Mouse (Mus musculus): Measurements from ENCODE around the gene Lmo2. TPM values are rescaled to one million over a fixed set of nuclear protein-coding genes. Genes with fewer than 3 reads are reported as not detected.

Lmo2 gene
- polyA plus RNA-seq, 1 experiment from 2014 or later = 30.2 TPM

- no peak for DNase-seq (ENCODE audit: low spot score)
- no peak for ATAC-seq
- Histone ChIP-seq H3K9ac (ENCODE audit: low read length) (no peak overlapping the region), H3K4me1 (ENCODE audit: control insufficient read depth, insufficient read depth, low read length) (peaks cover 2% of the 10 kb centered on the region; the same call in 1 of the 2 replicates), H3K4me2 (ENCODE audit: low read length) (no peak overlapping the region), H3K27me3 (replicated peaks; ENCODE audit: control insufficient read depth, insufficient read depth, low read length) (no peaks in the 10 kb centered on the region), H3K36me3 (ENCODE audit: control insufficient read depth, insufficient read depth, low read length) (no peaks in the 10 kb centered on the region), H3K4me3 (ENCODE audit: low read depth, low read length) (no peak overlapping the region), H3K9me3 (replicated peaks; ENCODE audit: control insufficient read depth, low read length) (no peaks in the 10 kb centered on the region), H3K27ac (ENCODE audit: low read depth, low read length) (no peak overlapping the region)
- WGBS = 38% methylated on average over 10 of the region's 10 CpGs
Measured at GRCm38 (mm10) chr2:103935691-103936435, 21.9 kb upstream of the Lmo2 start.

GRCm38 (mm10) chr2:103936666-103937065 lies 21.1 kb upstream of the Lmo2 start:
- no peaks in the 10 kb centered on the region for H3K9me3 ChIP-seq (replicated peaks; ENCODE audit: control insufficient read depth, low read length)
- no peak for ATAC-seq
- 86% methylated on average over 2 of the region's 2 CpGs for WGBS

GRCm38 (mm10) chr2:103937670-103938069 lies 20.1 kb upstream of the Lmo2 start:
- Histone ChIP-seq H3K27ac (ENCODE audit: low read depth, low read length) (no peak overlapping the region), H3K27me3 (replicated peaks; ENCODE audit: control insufficient read depth, insufficient read depth, low read length) (no peaks in the 10 kb centered on the region), H3K36me3 (ENCODE audit: control insufficient read depth, insufficient read depth, low read length) (no peaks in the 10 kb centered on the region), H3K4me2 (ENCODE audit: low read length) (no peak overlapping the region), H3K9ac (ENCODE audit: low read length) (no peak overlapping the region), H3K4me3 (ENCODE audit: low read depth, low read length) (no peak overlapping the region), H3K9me3 (replicated peaks; ENCODE audit: control insufficient read depth, low read length) (no peaks in the 10 kb centered on the region), H3K4me1 (ENCODE audit: control insufficient read depth, insufficient read depth, low read length) (no peaks in the 10 kb centered on the region)
- no peak for ATAC-seq
- 86% methylated on average over 2 of the region's 2 CpGs for WGBS
- no peak for DNase-seq (ENCODE audit: low spot score)

More at GRCm38 (mm10) chr2:103936666-103937065, 21.1 kb upstream of the Lmo2 start:
- Histone ChIP-seq H3K4me3 (ENCODE audit: low read depth, low read length) (no peak overlapping the region), H3K9ac (ENCODE audit: low read length) (no peak overlapping the region), H3K27me3 (replicated peaks; ENCODE audit: control insufficient read depth, insufficient read depth, low read length) (no peaks in the 10 kb centered on the region), H3K27ac (ENCODE audit: low read depth, low read length) (no peak overlapping the region), H3K4me2 (ENCODE audit: low read length) (no peak overlapping the region), H3K36me3 (ENCODE audit: control insufficient read depth, insufficient read depth, low read length) (no peaks in the 10 kb centered on the region), H3K4me1 (ENCODE audit: control insufficient read depth, insufficient read depth, low read length) (no peaks in the 10 kb centered on the region)
- DNase-seq (ENCODE audit: low spot score) = no peak

GRCm38 (mm10) chr2:103938573-103938972 lies 19.2 kb upstream of the Lmo2 start:
- 70% methylated on average over 1 of the region's 1 CpGs for WGBS
- DNase-seq (ENCODE audit: low spot score) (no peak), ATAC-seq (no peak)
- no peaks in the 10 kb centered on the region for H3K27me3 ChIP-seq (replicated peaks; ENCODE audit: control insufficient read depth, insufficient read depth, low read length)
- no peak overlapping the region for H3K9ac ChIP-seq (ENCODE audit: low read length)
- H3K9me3 ChIP-seq (replicated peaks; ENCODE audit: control insufficient read depth, low read length) = no peaks in the 10 kb centered on the region
- H3K27ac ChIP-seq (ENCODE audit: low read depth, low read length) = no peak overlapping the region
- H3K4me3 ChIP-seq (ENCODE audit: low read depth, low read length) = no peak overlapping the region
- H3K4me1 ChIP-seq (ENCODE audit: control insufficient read depth, insufficient read depth, low read length) = no peaks in the 10 kb centered on the region
- no peaks in the 10 kb centered on the region for H3K36me3 ChIP-seq (ENCODE audit: control insufficient read depth, insufficient read depth, low read length)
- no peak overlapping the region for H3K4me2 ChIP-seq (ENCODE audit: low read length)

- ATAC-seq = no peak
- Histone ChIP-seq H3K9me3 (replicated peaks; ENCODE audit: control insufficient read depth, low read length) (no peaks in the 10 kb centered on the region), H3K4me1 (ENCODE audit: control insufficient read depth, insufficient read depth, low read length) (no peaks in the 10 kb centered on the region), H3K27me3 (replicated peaks; ENCODE audit: control insufficient read depth, insufficient read depth, low read length) (no peaks in the 10 kb centered on the region), H3K4me3 (ENCODE audit: low read depth, low read length) (no peak overlapping the region), H3K9ac (ENCODE audit: low read length) (no peak overlapping the region), H3K36me3 (ENCODE audit: control insufficient read depth, insufficient read depth, low read length) (no peaks in the 10 kb centered on the region), H3K27ac (ENCODE audit: low read depth, low read length) (no peak overlapping the region), H3K4me2 (ENCODE audit: low read length) (no peak overlapping the region)
- no peak for DNase-seq (ENCODE audit: low spot score)
Measured at GRCm38 (mm10) chr2:103939003-103939402, 18.8 kb upstream of the Lmo2 start.

GRCm38 (mm10) chr2:103941085-103941484 lies 16.7 kb upstream of the Lmo2 start:
- Histone ChIP-seq H3K27ac (ENCODE audit: low read depth, low read length) (no peak overlapping the region), H3K9me3 (replicated peaks; ENCODE audit: control insufficient read depth, low read length) (no peaks in the 10 kb centered on the region), H3K9ac (ENCODE audit: low read length) (no peak overlapping the region), H3K4me3 (ENCODE audit: low read depth, low read length) (no peak overlapping the region), H3K4me2 (ENCODE audit: low read length) (no peak overlapping the region), H3K27me3 (replicated peaks; ENCODE audit: control insufficient read depth, insufficient read depth, low read length) (no peaks in the 10 kb centered on the region), H3K4me1 (ENCODE audit: control insufficient read depth, insufficient read depth, low read length) (no peaks in the 10 kb centered on the region), H3K36me3 (ENCODE audit: control insufficient read depth, insufficient read depth, low read length) (no peaks in the 10 kb centered on the region)
- 59% methylated on average over 3 of the region's 3 CpGs for WGBS
- ATAC-seq (no peak), DNase-seq (ENCODE audit: low spot score) (no peak)

GRCm38 (mm10) chr2:103944859-103945258 lies 12.9 kb upstream of the Lmo2 start:
- no peak for DNase-seq (ENCODE audit: low spot score)
- Histone ChIP-seq H3K4me1 (ENCODE audit: control insufficient read depth, insufficient read depth, low read length) (no peaks in the 10 kb centered on the region), H3K27ac (ENCODE audit: low read depth, low read length) (no peak overlapping the region), H3K4me3 (ENCODE audit: low read depth, low read length) (no peak overlapping the region), H3K27me3 (replicated peaks; ENCODE audit: control insufficient read depth, insufficient read depth, low read length) (no peaks in the 10 kb centered on the region), H3K9ac (ENCODE audit: low read length) (no peak overlapping the region), H3K4me2 (ENCODE audit: low read length) (no peak overlapping the region), H3K9me3 (replicated peaks; ENCODE audit: control insufficient read depth, low read length) (no peaks in the 10 kb centered on the region), H3K36me3 (ENCODE audit: control insufficient read depth, insufficient read depth, low read length) (no peaks in the 10 kb centered on the region)
- 90% methylated on average over 2 of the region's 2 CpGs for WGBS
- ATAC-seq = no peak

- 76% methylated on average over 5 of the region's 5 CpGs for WGBS
- H3K9ac ChIP-seq (ENCODE audit: low read length) = no peak overlapping the region
- H3K4me1 ChIP-seq (ENCODE audit: control insufficient read depth, insufficient read depth, low read length) = no peaks in the 10 kb centered on the region
- no peaks in the 10 kb centered on the region for H3K27me3 ChIP-seq (replicated peaks; ENCODE audit: control insufficient read depth, insufficient read depth, low read length)
- H3K9me3 ChIP-seq (replicated peaks; ENCODE audit: control insufficient read depth, low read length) = no peaks in the 10 kb centered on the region
- H3K27ac ChIP-seq (ENCODE audit: low read depth, low read length) = no peak overlapping the region
- no peak overlapping the region for H3K4me2 ChIP-seq (ENCODE audit: low read length)
- H3K36me3 ChIP-seq (ENCODE audit: control insufficient read depth, insufficient read depth, low read length) = no peaks in the 10 kb centered on the region
- ATAC-seq = no peak
- no peak for DNase-seq (ENCODE audit: low spot score)
- no peak overlapping the region for H3K4me3 ChIP-seq (ENCODE audit: low read depth, low read length)
Measured at GRCm38 (mm10) chr2:103945571-103946092, 12.2 kb upstream of the Lmo2 start.

GRCm38 (mm10) chr2:103946892-103947291 lies 10.9 kb upstream of the Lmo2 start:
- Histone ChIP-seq H3K9me3 (replicated peaks; ENCODE audit: control insufficient read depth, low read length) (no peaks in the 10 kb centered on the region), H3K4me2 (ENCODE audit: low read length) (no peak overlapping the region), H3K27ac (ENCODE audit: low read depth, low read length) (no peak overlapping the region), H3K4me3 (ENCODE audit: low read depth, low read length) (no peak overlapping the region), H3K27me3 (replicated peaks; ENCODE audit: control insufficient read depth, insufficient read depth, low read length) (no peaks in the 10 kb centered on the region), H3K36me3 (ENCODE audit: control insufficient read depth, insufficient read depth, low read length) (no peaks in the 10 kb centered on the region), H3K9ac (ENCODE audit: low read length) (no peak overlapping the region), H3K4me1 (ENCODE audit: control insufficient read depth, insufficient read depth, low read length) (no peaks in the 10 kb centered on the region)
- DNase-seq (ENCODE audit: low spot score) (no peak), ATAC-seq (no peak)
- WGBS = 87% methylated on average over 8 of the region's 8 CpGs
